Mouse (Mus musculus): ENCODE data around the gene Psd. TPM values are rescaled to one million over a fixed set of nuclear protein-coding genes. Genes with fewer than 3 reads are reported as not detected.

The Psd gene
- total and polyA plus RNA-seq, 2 experiments: 0.46 to 0.57 TPM

DNA sequence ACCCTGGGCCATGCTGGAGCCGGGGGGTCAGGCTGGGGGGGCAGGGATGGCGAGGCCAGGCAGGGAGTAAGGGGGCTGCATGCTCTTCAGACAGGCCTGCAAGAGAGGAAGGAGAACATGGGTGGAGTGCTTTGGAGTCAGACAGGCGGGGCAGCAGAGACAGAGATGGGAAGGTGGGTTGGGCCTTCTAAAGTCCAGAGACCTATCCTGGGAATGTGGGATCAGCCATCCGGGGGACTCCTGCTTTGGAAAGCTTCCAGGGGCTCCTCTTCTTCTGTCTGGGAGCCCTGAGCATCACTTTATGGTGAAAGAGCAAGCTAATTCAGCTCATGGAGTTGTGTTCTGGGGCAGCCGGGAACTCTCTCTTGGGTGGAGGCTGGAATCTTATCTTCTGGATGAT, 2.0 kb downstream of the Psd start:
- Histone ChIP-seq H3K4me3 (ENCODE audit: insufficient read depth, low read depth, low read length) (no peak overlapping the region), H3K4me1 (ENCODE audit: control insufficient read depth, insufficient read depth, low read length) (peaks cover 9% of the 10 kb centered on the region), H3K9ac (ENCODE audit: low read depth, low read length) (no peak overlapping the region), H3K79me2 (ENCODE audit: control insufficient read depth, insufficient read depth, low read length) (no peaks in the 10 kb centered on the region), H3K27ac (replicated peaks; ENCODE audit: insufficient read depth, low read depth, low read length) (no peak overlapping the region), H3K27me3 (ENCODE audit: control insufficient read depth, insufficient read depth, low read length) (peaks cover 9% of the 10 kb centered on the region; the same call in 1 of the 2 replicates), H3K36me3 (ENCODE audit: control insufficient read depth, insufficient read depth, low read length) (no peaks in the 10 kb centered on the region)
- no peak for DNase-seq (ENCODE audit: extremely low read depth, low read depth, low spot score)
- TF ChIP-seq POLR2A (IDR thresholded peaks at IDR 0.05; ENCODE audit: extremely low read depth, insufficient read depth, low read length): no peak
- TF ChIP-seq CTCF (IDR thresholded peaks at IDR 0.05; ENCODE audit: low read depth, low read length): no peak
- WGBS: 66% methylated on average over 5 of the region's 5 CpGs

DNA sequence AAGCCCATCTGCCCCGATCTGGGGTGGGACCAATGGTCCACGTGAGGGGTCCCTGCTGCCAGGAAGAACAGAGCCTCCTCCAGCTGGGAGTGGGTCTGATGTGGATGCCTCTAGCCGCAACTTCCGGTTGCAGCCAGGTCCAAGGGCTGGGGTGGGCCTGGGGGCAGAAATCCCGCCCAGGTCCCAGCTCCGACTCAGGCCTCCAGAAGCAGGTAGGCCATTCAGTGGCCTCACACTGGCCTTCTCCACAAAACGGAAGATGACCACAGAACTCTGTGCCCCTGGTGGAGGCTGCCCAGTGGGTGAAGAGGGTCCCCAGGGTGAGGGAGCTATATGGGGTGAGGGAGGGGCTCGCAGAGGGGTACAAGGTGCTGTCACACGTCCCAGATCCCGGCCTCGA, 2.6 kb downstream of the Psd start:
- Histone ChIP-seq H3K27ac (replicated peaks; ENCODE audit: insufficient read depth, low read depth, low read length) (no peak overlapping the region), H3K4me1 (ENCODE audit: control insufficient read depth, insufficient read depth, low read length) (peaks cover 8% of the 10 kb centered on the region), H3K79me2 (ENCODE audit: control insufficient read depth, insufficient read depth, low read length) (no peaks in the 10 kb centered on the region), H3K27me3 (ENCODE audit: control insufficient read depth, insufficient read depth, low read length) (peaks cover 15% of the 10 kb centered on the region; the same call in 1 of the 2 replicates), H3K9ac (ENCODE audit: low read depth, low read length) (no peak overlapping the region), H3K36me3 (ENCODE audit: control insufficient read depth, insufficient read depth, low read length) (no peaks in the 10 kb centered on the region), H3K4me3 (ENCODE audit: insufficient read depth, low read depth, low read length) (no peak overlapping the region)
- WGBS: 72% methylated on average over 11 of the region's 11 CpGs
- TF ChIP-seq CTCF (IDR thresholded peaks at IDR 0.05; ENCODE audit: low read depth, low read length): no peak
- TF ChIP-seq POLR2A (IDR thresholded peaks at IDR 0.05; ENCODE audit: extremely low read depth, insufficient read depth, low read length): no peak
- DNase-seq (ENCODE audit: extremely low read depth, low read depth, low spot score): no peak

- TF ChIP-seq CTCF (IDR thresholded peaks at IDR 0.05; ENCODE audit: low read depth, low read length): no peak
- no peak for TF ChIP-seq POLR2A (IDR thresholded peaks at IDR 0.05; ENCODE audit: extremely low read depth, insufficient read depth, low read length)
- Histone ChIP-seq H3K4me3 (ENCODE audit: insufficient read depth, low read depth, low read length) (no peak overlapping the region), H3K4me1 (ENCODE audit: control insufficient read depth, insufficient read depth, low read length) (peaks cover 6% of the 10 kb centered on the region), H3K79me2 (ENCODE audit: control insufficient read depth, insufficient read depth, low read length) (no peaks in the 10 kb centered on the region), H3K36me3 (ENCODE audit: control insufficient read depth, insufficient read depth, low read length) (no peaks in the 10 kb centered on the region), H3K27ac (replicated peaks; ENCODE audit: insufficient read depth, low read depth, low read length) (no peak overlapping the region), H3K27me3 (ENCODE audit: control insufficient read depth, insufficient read depth, low read length) (peaks cover 19% of the 10 kb centered on the region; the same call in 1 of the 2 replicates), H3K9ac (ENCODE audit: low read depth, low read length) (no peak overlapping the region)
- WGBS: 63% methylated on average over 5 of the region's 5 CpGs
- DNase-seq (ENCODE audit: extremely low read depth, low read depth, low spot score): no peak
These were observed 3.2 kb downstream of the Psd start for GRCm38 (mm10) chr19:46323716-46324115.

DNA sequence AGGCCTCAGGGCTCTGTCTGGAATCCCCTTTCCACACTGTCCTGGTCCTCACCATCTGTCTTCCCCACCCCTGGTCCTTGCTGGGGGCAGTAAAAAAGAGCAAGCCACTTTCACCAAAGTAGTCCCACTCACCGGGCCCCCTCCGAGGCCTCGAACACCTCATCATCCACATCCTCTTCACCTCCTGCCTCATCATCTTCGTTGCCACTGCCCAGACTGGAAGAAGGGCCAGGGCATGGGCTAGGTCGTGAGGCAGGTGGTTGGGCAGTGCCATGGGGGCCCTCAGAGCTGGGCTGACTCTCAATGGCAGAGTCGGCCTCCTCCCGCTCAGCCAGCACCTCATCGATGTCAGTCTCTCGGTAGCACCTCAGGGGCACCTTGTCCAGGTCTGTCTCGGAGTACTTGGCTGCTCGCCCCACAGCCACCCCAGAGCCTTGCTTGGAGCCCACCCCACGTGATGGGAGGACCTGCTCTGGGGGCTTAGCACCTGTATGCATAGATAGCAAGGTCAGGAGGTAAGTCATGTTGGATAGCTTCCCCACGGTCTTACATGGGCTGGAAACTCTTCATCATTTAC, 3.9 kb downstream of the Psd start:
- Histone ChIP-seq H3K36me3 (ENCODE audit: control insufficient read depth, insufficient read depth, low read length) (no peaks in the 10 kb centered on the region), H3K27ac (replicated peaks; ENCODE audit: insufficient read depth, low read depth, low read length) (no peak overlapping the region), H3K79me2 (ENCODE audit: control insufficient read depth, insufficient read depth, low read length) (no peaks in the 10 kb centered on the region), H3K4me3 (ENCODE audit: insufficient read depth, low read depth, low read length) (no peak overlapping the region), H3K27me3 (ENCODE audit: control insufficient read depth, insufficient read depth, low read length) (peaks cover 23% of the 10 kb centered on the region), H3K4me1 (ENCODE audit: control insufficient read depth, insufficient read depth, low read length) (peaks cover 6% of the 10 kb centered on the region), H3K9ac (ENCODE audit: low read depth, low read length) (no peak overlapping the region)
- TF ChIP-seq CTCF (IDR thresholded peaks at IDR 0.05; ENCODE audit: low read depth, low read length) (no peak), POLR2A (IDR thresholded peaks at IDR 0.05; ENCODE audit: extremely low read depth, insufficient read depth, low read length) (no peak)
- DNase-seq (ENCODE audit: extremely low read depth, low read depth, low spot score): no peak
- 68% methylated on average over 13 of the region's 13 CpGs for WGBS

GRCm38 (mm10) chr19:46322144-46322995, 4.6 kb downstream of the Psd start:
- Histone ChIP-seq H3K79me2 (ENCODE audit: control insufficient read depth, insufficient read depth, low read length) (no peaks in the 10 kb centered on the region), H3K27me3 (ENCODE audit: control insufficient read depth, insufficient read depth, low read length) (peaks cover 28% of the 10 kb centered on the region), H3K36me3 (ENCODE audit: control insufficient read depth, insufficient read depth, low read length) (no peaks in the 10 kb centered on the region), H3K9ac (ENCODE audit: low read depth, low read length) (no peak overlapping the region), H3K4me1 (ENCODE audit: control insufficient read depth, insufficient read depth, low read length) (peaks cover under 1% of the 10 kb centered on the region; the same call in 1 of the 2 replicates), H3K4me3 (ENCODE audit: insufficient read depth, low read depth, low read length) (no peak overlapping the region), H3K27ac (replicated peaks; ENCODE audit: insufficient read depth, low read depth, low read length) (no peak overlapping the region)
- WGBS: 69% methylated on average over 11 of the region's 11 CpGs
- DNase-seq (ENCODE audit: extremely low read depth, low read depth, low spot score): no peak
- no peak for TF ChIP-seq POLR2A (IDR thresholded peaks at IDR 0.05; ENCODE audit: extremely low read depth, insufficient read depth, low read length)
- TF ChIP-seq CTCF (IDR thresholded peaks at IDR 0.05; ENCODE audit: low read depth, low read length): no peak

Data from liver, adult 2 months (tissue).